Mouse (Mus musculus): Measurements from ENCODE around the gene Zfp672. TPM values are rescaled to one million over a fixed set of nuclear protein-coding genes. Genes with fewer than 3 reads are reported as not detected.

The Zfp672 gene
- polyA plus RNA-seq, 1 experiment, result 17.5 TPM

- no peaks in the 10 kb centered on the region for H3K27me3 ChIP-seq (ENCODE audit: control insufficient read depth, insufficient read depth, low read length)
- TF ChIP-seq CTCF (IDR thresholded peaks at IDR 0.05; ENCODE audit: extremely low read depth, insufficient read length, insufficient replicate concordance, low read depth, low read length) (no peak), POLR2A (IDR thresholded peaks at IDR 0.05; ENCODE audit: low read depth, low read length) (no peak)
- no peaks in the 10 kb centered on the region for H3K36me3 ChIP-seq (ENCODE audit: control insufficient read depth, insufficient read depth, low read length)
- no peaks in the 10 kb centered on the region for H3K4me1 ChIP-seq (ENCODE audit: control insufficient read depth, insufficient read depth, insufficient read length, low read length)
- H3K27ac ChIP-seq (ENCODE audit: insufficient read depth, low read depth, low read length), result no peak overlapping the region
- no peak overlapping the region for H3K4me3 ChIP-seq (ENCODE audit: low read depth, low read length)
- WGBS, result 80% methylated on average over 13 of the region's 13 CpGs
These were observed 48.1 kb downstream of the Zfp672 start for GRCm38 (mm10) chr11:58281970-58282496.

GRCm38 (mm10) chr11:58275756-58276155 is 54.4 kb downstream of the Zfp672 start:
- no peak for TF ChIP-seq POLR2A (IDR thresholded peaks at IDR 0.05; ENCODE audit: low read depth, low read length)
- no peak for TF ChIP-seq CTCF (IDR thresholded peaks at IDR 0.05; ENCODE audit: extremely low read depth, insufficient read length, insufficient replicate concordance, low read depth, low read length)
- H3K27ac ChIP-seq (ENCODE audit: insufficient read depth, low read depth, low read length), result no peak overlapping the region
- H3K36me3 ChIP-seq (ENCODE audit: control insufficient read depth, insufficient read depth, low read length), result no peaks in the 10 kb centered on the region
- no peak overlapping the region for H3K4me3 ChIP-seq (ENCODE audit: low read depth, low read length)
- WGBS, result 76% methylated on average over 4 of the region's 4 CpGs
- H3K27me3 ChIP-seq (ENCODE audit: control insufficient read depth, insufficient read depth, low read length), result no peaks in the 10 kb centered on the region
- H3K4me1 ChIP-seq (ENCODE audit: control insufficient read depth, insufficient read depth, insufficient read length, low read length), result no peaks in the 10 kb centered on the region

DNA sequence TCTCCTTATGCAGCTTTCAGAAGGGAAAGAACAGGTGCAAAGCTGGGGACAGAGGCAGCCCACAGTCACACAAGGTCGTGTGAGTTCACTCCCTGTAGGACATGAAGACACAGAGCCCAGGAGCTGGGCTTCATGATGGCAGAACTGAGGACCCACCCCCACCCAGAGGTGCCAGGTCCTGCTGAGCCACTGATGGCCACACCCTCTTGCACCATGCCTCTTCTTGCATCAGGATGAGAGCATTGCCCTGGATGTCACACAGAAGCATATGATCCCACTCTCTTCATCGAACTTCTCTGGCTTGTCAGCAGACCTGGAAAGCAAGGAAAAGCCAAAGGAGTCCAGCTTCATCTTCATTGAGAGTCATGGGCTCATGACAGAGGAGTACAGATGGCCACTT is 55.6 kb downstream of the Zfp672 start, which contains the start of gene 4930438A08Rik:
TSS of gene 4930438A08Rik (plus strand) at position 228 of the 400 bp plus-strand sequence.
- TF ChIP-seq CTCF (IDR thresholded peaks at IDR 0.05; ENCODE audit: extremely low read depth, insufficient read length, insufficient replicate concordance, low read depth, low read length) (no peak), POLR2A (IDR thresholded peaks at IDR 0.05; ENCODE audit: low read depth, low read length) (no peak)
- WGBS, result 35% methylated on average over 2 of the region's 2 CpGs

GRCm38 (mm10) chr11:58268285-58268684 is 61.9 kb downstream of the Zfp672 start:
- no peak overlapping the region for H3K4me3 ChIP-seq (ENCODE audit: low read depth, low read length)
- TF ChIP-seq POLR2A (IDR thresholded peaks at IDR 0.05; ENCODE audit: low read depth, low read length), result no peak
- no peak for TF ChIP-seq CTCF (IDR thresholded peaks at IDR 0.05; ENCODE audit: extremely low read depth, insufficient read length, insufficient replicate concordance, low read depth, low read length)
- no peaks in the 10 kb centered on the region for H3K36me3 ChIP-seq (ENCODE audit: control insufficient read depth, insufficient read depth, low read length)
- H3K27me3 ChIP-seq (ENCODE audit: control insufficient read depth, insufficient read depth, low read length), result no peaks in the 10 kb centered on the region
- H3K4me1 ChIP-seq (ENCODE audit: control insufficient read depth, insufficient read depth, insufficient read length, low read length), result no peaks in the 10 kb centered on the region
- 49% methylated on average over 3 of the region's 3 CpGs for WGBS
- H3K27ac ChIP-seq (ENCODE audit: insufficient read depth, low read depth, low read length), result no peak overlapping the region

More for the DNA sequence above, 55.6 kb downstream of the Zfp672 start, which contains the start of gene 4930438A08Rik:
- Histone ChIP-seq H3K36me3 (ENCODE audit: control insufficient read depth, insufficient read depth, low read length) (no peaks in the 10 kb centered on the region), H3K4me3 (ENCODE audit: low read depth, low read length) (no peak within 1 kb of the TSS), H3K4me1 (ENCODE audit: control insufficient read depth, insufficient read depth, insufficient read length, low read length) (no peaks in the 10 kb centered on the region), H3K27ac (ENCODE audit: insufficient read depth, low read depth, low read length) (no peak within 1 kb of the TSS), H3K27me3 (ENCODE audit: control insufficient read depth, insufficient read depth, low read length) (no peaks in the 10 kb centered on the region)

Other genes with a start within 250 kb of the Zfp672 start
- gene Gm12248, start 237.2 kb downstream of the Zfp672 start, polyA plus RNA-seq (2012; rRNA removed), result 0.18 and 0.23 TPM in 2 replicates
- 15.1 and 26.6 TPM in 2 replicates for gene Cnot8, start 226.2 kb downstream of the Zfp672 start, polyA plus RNA-seq (2012; rRNA removed)
- 2.5 and 3.5 TPM in 2 replicates for gene Gemin5, start 161.8 kb downstream of the Zfp672 start, polyA plus RNA-seq (2012; rRNA removed)
- gene Mrpl22, start 158.7 kb downstream of the Zfp672 start, polyA plus RNA-seq (2012; rRNA removed), result 8.3 and 13.9 TPM in 2 replicates
- gene Igtp, start 130.8 kb downstream of the Zfp672 start, polyA plus RNA-seq (2012; rRNA removed), result 10.8 and 27.7 TPM in 2 replicates
- gene Irgm2, start 130.7 kb downstream of the Zfp672 start, polyA plus RNA-seq (2012; rRNA removed), result 7.1 and 22.7 TPM in 2 replicates
- 0.28 and 0.71 TPM in 2 replicates for gene 4930438A08Rik, start 55.5 kb downstream of the Zfp672 start, polyA plus RNA-seq (2012; rRNA removed)
- gene Zfp692, start 23.3 kb downstream of the Zfp672 start, polyA plus RNA-seq (2012; rRNA removed), result 14.1 and 15.8 TPM in 2 replicates
- gene Sh3bp5l, start 385 bp upstream of the Zfp672 start, polyA plus RNA-seq (2012; rRNA removed), result 14.9 and 22.7 TPM in 2 replicates
- 1,520 and 2,382 TPM in 2 replicates for gene Lypd8, start 48.7 kb upstream of the Zfp672 start, polyA plus RNA-seq (2012; rRNA removed)
- 0.63 and 1.0 TPM in 2 replicates for gene 1810065E05Rik, start 90.8 kb upstream of the Zfp672 start, polyA plus RNA-seq (2012; rRNA removed)
- gene Gm12253, start 102.2 kb upstream of the Zfp672 start, polyA plus RNA-seq (2012; rRNA removed), result not detected in 2 replicates
- gene Lypd9, start 122.6 kb upstream of the Zfp672 start, polyA plus RNA-seq (2012; rRNA removed), result not detected in 2 replicates
- not detected in 2 replicates for gene Olfr30, start 131.9 kb upstream of the Zfp672 start, polyA plus RNA-seq (2012; rRNA removed)
- gene Olfr332, start 162.2 kb upstream of the Zfp672 start, polyA plus RNA-seq (2012; rRNA removed), result not detected in 2 replicates
- gene Olfr331, start 172.2 kb upstream of the Zfp672 start, polyA plus RNA-seq (2012; rRNA removed), result not detected in 2 replicates
- gene Olfr330, start 204.5 kb upstream of the Zfp672 start, polyA plus RNA-seq (2012; rRNA removed), result not detected in 2 replicates
- not detected in 2 replicates for gene Olfr329-ps, start 216.1 kb upstream of the Zfp672 start, polyA plus RNA-seq (2012; rRNA removed)
- not detected in 2 replicates for gene Olfr328, start 225.3 kb upstream of the Zfp672 start, polyA plus RNA-seq (2012; rRNA removed)
- not detected in 2 replicates for gene Olfr224, start 240.2 kb upstream of the Zfp672 start, polyA plus RNA-seq (2012; rRNA removed)
- gene Olfr325, start 247.4 kb upstream of the Zfp672 start, polyA plus RNA-seq (2012; rRNA removed), result not detected in 2 replicates

Data from small intestine, adult 2 months (tissue).